Mouse (Mus musculus) kidney, embryonic 14.5 days (tissue): ENCODE measurements around the gene Opn3. TPM values are rescaled to one million over a fixed set of nuclear protein-coding genes. Genes with fewer than 3 reads are reported as not detected.

Source experiments
- ATAC-seq: fragments of 200-750 bp; cut with Nextera tagmentation; 2 replicates; pipeline ENCODE4 v1.8.0; 2017; ENCODE audit warnings: moderate number of reproducible peaks, mild to moderate bottlenecking, moderate TSS enrichment, moderate library complexity; ENCODE audit not compliant: low FRiP score, low TSS enrichment
- H3K27ac ChIP-seq: fragments of 300-500 bp; sonication (generic); 2 replicates; pipeline ENCODE4 v1.5.1; 2014; ENCODE audit warnings: low read depth, mild to moderate bottlenecking, low read length, moderate library complexity, mixed read lengths
- H3K27me3 ChIP-seq: fragments of 300-500 bp; sonication (generic); 2 replicates; pipeline ENCODE4 v1.6.1; 2014; ENCODE audit warnings: mild to moderate bottlenecking, low read length; ENCODE audit not compliant: control insufficient read depth, insufficient read depth
- H3K36me3 ChIP-seq: fragments of 300-500 bp; sonication (generic); 2 replicates; pipeline ENCODE4 v1.6.1; 2014; ENCODE audit warnings: low read length, mixed read lengths; ENCODE audit not compliant: control insufficient read depth, insufficient read depth
- H3K4me1 ChIP-seq: fragments of 300-500 bp; sonication (generic); 2 replicates; pipeline ENCODE4 v1.6.1; 2014; ENCODE audit warnings: low read length, mixed read lengths; ENCODE audit not compliant: control insufficient read depth, insufficient read depth
- H3K4me2 ChIP-seq: fragments of 300-500 bp; sonication (generic); replicated peaks from 2 replicates; pipeline ENCODE4 v1.6.1; 2014; ENCODE audit warnings: low read depth, mild to moderate bottlenecking, low read length
- H3K4me3 ChIP-seq: fragments of 300-500 bp; sonication (generic); 2 replicates; pipeline ENCODE4 v1.5.1; 2014; ENCODE audit warnings: mild to moderate bottlenecking, low read length
- H3K9ac ChIP-seq: fragments of 300-500 bp; sonication (generic); 2 replicates; pipeline ENCODE4 v1.6.1; 2014; ENCODE audit warnings: low read depth, mild to moderate bottlenecking, low read length, moderate library complexity
- H3K9me3 ChIP-seq: fragments of 300-500 bp; sonication (generic); 2 replicates; pipeline ENCODE4 v1.6.1; 2016; ENCODE audit warnings: low read length; ENCODE audit not compliant: control insufficient read depth
- WGBS: fragments of 180-500 bp; shearing (Covaris S2); extraction: QIAGEN DNeasy Blood & Tissue Kit; methylation state at CpG from one replicate; pipeline ENCODE4 v1.1.7; 2014; 5-methylcytosine and 5-hydroxymethylcytosine counted together
- polyA plus RNA-seq: library from polyadenylated mRNA; unstranded; fragments of >200 nt; fragmentation: Nextera tagmentation; extraction: Ambion mirVana; gene quantifications from 2 replicates; pipeline ENCODE4 v1.2.1, GENCODE M21; 2014

Gene Opn3
- polyA plus RNA-seq, 1 experiment from 2014 or later: 8.6 TPM

- H3K27me3 ChIP-seq: no peaks in the 10 kb centered on the region
- no peak within 1 kb of the TSS for H3K4me2 ChIP-seq
- ATAC-seq: no peak
- WGBS: 82% methylated on average over 1 of the region's 1 CpGs
- no peaks in the 10 kb centered on the region for H3K9me3 ChIP-seq
- H3K4me1 ChIP-seq: no peaks in the 10 kb centered on the region
- no peak within 1 kb of the TSS for H3K9ac ChIP-seq
- H3K27ac ChIP-seq: no peak within 1 kb of the TSS
- no peak within 1 kb of the TSS for H3K4me3 ChIP-seq
- no peaks in the 10 kb centered on the region for H3K36me3 ChIP-seq
Measured at GRCm38 (mm10) chr1:175698293-175698692, 5.7 kb upstream of the Opn3 start, which contains the start of gene Wdr64. Gene Wdr64, plus strand, starts transcription at chr1:175698593.

GRCm38 (mm10) chr1:175693429-175693960 is 919 bp upstream of the Opn3 start:
- Histone ChIP-seq H3K36me3 (no peaks in the 10 kb centered on the region), H3K4me1 (peaks cover 3% of the 10 kb centered on the region; the same call in 1 of the 2 replicates), H3K4me3 (peak overlapping the region; percentile 62), H3K9ac (peak overlapping the region; percentile 12; the same call in 1 of the 2 replicates), H3K9me3 (no peaks in the 10 kb centered on the region), H3K27ac (no peak overlapping the region), H3K27me3 (no peaks in the 10 kb centered on the region), H3K4me2 (peak overlapping the region; percentile 49)
- 42% methylated on average over 12 of the region's 12 CpGs for WGBS
- no peak; the same call in 1 of the 2 replicates for ATAC-seq

- H3K36me3 ChIP-seq: peaks cover 2% of the 10 kb centered on the region
- no peaks in the 10 kb centered on the region for H3K9me3 ChIP-seq
- H3K4me1 ChIP-seq: peaks cover 3% of the 10 kb centered on the region; the same call in 1 of the 2 replicates
- H3K4me2 ChIP-seq: peak overlapping the region; percentile 49
- no peaks in the 10 kb centered on the region for H3K27me3 ChIP-seq
- no peak for ATAC-seq
- whole genome bisulfite sequencing: under 1% methylated on average over 17 of the region's 17 CpGs
- H3K27ac ChIP-seq: no peak overlapping the region
- peak overlapping the region; percentile 12; the same call in 1 of the 2 replicates for H3K9ac ChIP-seq
- H3K4me3 ChIP-seq: peak overlapping the region; percentile 62
Measured at GRCm38 (mm10) chr1:175692997-175693361, 403 bp upstream of the Opn3 start.

GRCm38 (mm10) chr1:175691686-175692245 is 810 bp downstream of the Opn3 start:
- H3K4me3 ChIP-seq: peak overlapping the region; percentile 62
- peak overlapping the region; percentile 80 for H3K4me2 ChIP-seq
- peaks cover 3% of the 10 kb centered on the region; the same call in 1 of the 2 replicates for H3K4me1 ChIP-seq
- no peaks in the 10 kb centered on the region for H3K27me3 ChIP-seq
- H3K9ac ChIP-seq: peak overlapping the region; percentile 84
- peak overlapping the region; percentile 65; the same call in 1 of the 2 replicates for H3K27ac ChIP-seq
- under 1% methylated on average over 22 of the region's 22 CpGs for WGBS
- peaks cover 8% of the 10 kb centered on the region for H3K36me3 ChIP-seq
- ATAC-seq: no peak
- no peaks in the 10 kb centered on the region for H3K9me3 ChIP-seq

- ATAC-seq: no peak
- no peaks in the 10 kb centered on the region for H3K4me1 ChIP-seq
- no peak overlapping the region for H3K27ac ChIP-seq
- no peaks in the 10 kb centered on the region for H3K9me3 ChIP-seq
- H3K27me3 ChIP-seq: no peaks in the 10 kb centered on the region
- peaks cover 4% of the 10 kb centered on the region; the same call in 1 of the 2 replicates for H3K36me3 ChIP-seq
- no peak overlapping the region for H3K4me2 ChIP-seq
- WGBS: 83% methylated on average over 6 of the region's 6 CpGs
- no peak overlapping the region for H3K9ac ChIP-seq
- H3K4me3 ChIP-seq: no peak overlapping the region
Measured at GRCm38 (mm10) chr1:175680995-175681394, 11.6 kb downstream of the Opn3 start.

- Histone ChIP-seq H3K4me2 (no peak overlapping the region), H3K27me3 (no peaks in the 10 kb centered on the region), H3K9me3 (no peaks in the 10 kb centered on the region), H3K4me1 (no peaks in the 10 kb centered on the region), H3K9ac (no peak overlapping the region), H3K27ac (no peak overlapping the region), H3K36me3 (no peaks in the 10 kb centered on the region), H3K4me3 (no peak overlapping the region)
- WGBS: 86% methylated on average over 6 of the region's 6 CpGs
- ATAC-seq: no peak
Measured at GRCm38 (mm10) chr1:175677459-175677858, 15.1 kb downstream of the Opn3 start.

GRCm38 (mm10) chr1:175675116-175675515 is 17.5 kb downstream of the Opn3 start:
- no peak overlapping the region for H3K9ac ChIP-seq
- 87% methylated on average over 6 of the region's 6 CpGs for WGBS
- no peaks in the 10 kb centered on the region for H3K36me3 ChIP-seq
- no peak overlapping the region for H3K4me3 ChIP-seq
- no peak overlapping the region for H3K27ac ChIP-seq
- ATAC-seq: no peak
- no peaks in the 10 kb centered on the region for H3K4me1 ChIP-seq
- H3K4me2 ChIP-seq: no peak overlapping the region
- H3K9me3 ChIP-seq: no peaks in the 10 kb centered on the region
- no peaks in the 10 kb centered on the region for H3K27me3 ChIP-seq

- Histone ChIP-seq H3K4me1 (no peaks in the 10 kb centered on the region), H3K9me3 (no peaks in the 10 kb centered on the region), H3K27me3 (no peaks in the 10 kb centered on the region), H3K4me2 (no peak overlapping the region), H3K4me3 (no peak overlapping the region), H3K36me3 (no peaks in the 10 kb centered on the region), H3K27ac (no peak overlapping the region), H3K9ac (no peak overlapping the region)
- ATAC-seq: no peak
- 82% methylated on average over 7 of the region's 7 CpGs for WGBS
Measured at GRCm38 (mm10) chr1:175673563-175674325, 18.8 kb downstream of the Opn3 start.

- Histone ChIP-seq H3K9ac (no peak overlapping the region), H3K4me3 (no peak overlapping the region)
Measured at GRCm38 (mm10) chr1:175671626-175672025, 20.9 kb downstream of the Opn3 start.

More at GRCm38 (mm10) chr1:175671626-175672025, 20.9 kb downstream of the Opn3 start:
- Histone ChIP-seq H3K27me3 (no peaks in the 10 kb centered on the region), H3K4me2 (no peak overlapping the region), H3K9me3 (no peaks in the 10 kb centered on the region), H3K4me1 (no peaks in the 10 kb centered on the region), H3K36me3 (no peaks in the 10 kb centered on the region), H3K27ac (no peak overlapping the region)
- ATAC-seq: no peak
- 16% methylated on average over 1 of the region's 1 CpGs for whole genome bisulfite sequencing
